Mouse (Mus musculus): Measurements from ENCODE around the gene Slc12a6. TPM values are rescaled to one million over a fixed set of nuclear protein-coding genes. Genes with fewer than 3 reads are reported as not detected.

Slc12a6 gene
- polyA plus RNA-seq, 1 experiment from 2014 or later, result 7.4 TPM

- H3K4me1 ChIP-seq, result peaks cover 16% of the 10 kb centered on the region
- no peaks in the 10 kb centered on the region for H3K27me3 ChIP-seq (ENCODE audit: low read depth, poor library complexity, severe bottlenecking)
- 97% methylated on average over 1 of the region's 1 CpGs for WGBS
- H3K27ac ChIP-seq (replicated peaks), result no peak overlapping the region
- DNase-seq (ENCODE audit: low spot score), result no peak
- H3K36me3 ChIP-seq, result peaks cover 6% of the 10 kb centered on the region; the same call in 1 of the 2 replicates
- H3K9me3 ChIP-seq (replicated peaks), result no peaks in the 10 kb centered on the region
- no peak overlapping the region for H3K4me3 ChIP-seq
Measured at GRCm38 (mm10) chr2:112381219-112381618, 115.6 kb downstream of the Slc12a6 start.

- H3K4me1 ChIP-seq, result no peaks in the 10 kb centered on the region
- no peaks in the 10 kb centered on the region for H3K9me3 ChIP-seq (replicated peaks)
- WGBS, result 93% methylated on average over 5 of the region's 5 CpGs
- no peak for DNase-seq (ENCODE audit: low spot score)
- H3K27ac ChIP-seq (replicated peaks), result no peak overlapping the region
- 0 out of 2 replicates have a peak, but pooled peaks cover 3% of the 10 kb centered on the region for H3K36me3 ChIP-seq
- no peaks in the 10 kb centered on the region for H3K27me3 ChIP-seq (ENCODE audit: low read depth, poor library complexity, severe bottlenecking)
- H3K4me3 ChIP-seq, result no peak overlapping the region
Measured at GRCm38 (mm10) chr2:112390843-112391242, 125.2 kb downstream of the Slc12a6 start.

GRCm38 (mm10) chr2:112391346-112392000 is 125.8 kb downstream of the Slc12a6 start:
- no peaks in the 10 kb centered on the region for H3K27me3 ChIP-seq (ENCODE audit: low read depth, poor library complexity, severe bottlenecking)
- no peak overlapping the region for H3K27ac ChIP-seq (replicated peaks)
- H3K4me1 ChIP-seq, result no peaks in the 10 kb centered on the region
- H3K4me3 ChIP-seq, result no peak overlapping the region
- H3K36me3 ChIP-seq, result 0 out of 2 replicates have a peak, but pooled peaks cover 3% of the 10 kb centered on the region
- DNase-seq (ENCODE audit: low spot score), result no peak
- no peaks in the 10 kb centered on the region for H3K9me3 ChIP-seq (replicated peaks)
- WGBS, result 88% methylated on average over 4 of the region's 4 CpGs

GRCm38 (mm10) chr2:112392689-112393088 is 127.1 kb downstream of the Slc12a6 start:
- Histone ChIP-seq H3K4me1 (no peaks in the 10 kb centered on the region), H3K27me3 (ENCODE audit: low read depth, poor library complexity, severe bottlenecking) (no peaks in the 10 kb centered on the region), H3K4me3 (no peak overlapping the region), H3K27ac (replicated peaks) (no peak overlapping the region), H3K9me3 (replicated peaks) (no peaks in the 10 kb centered on the region), H3K36me3 (0 out of 2 replicates have a peak, but pooled peaks cover 3% of the 10 kb centered on the region)
- no peak for DNase-seq (ENCODE audit: low spot score)
- 95% methylated on average over 1 of the region's 1 CpGs for WGBS

- Histone ChIP-seq H3K4me1 (no peaks in the 10 kb centered on the region), H3K36me3 (0 out of 2 replicates have a peak, but pooled peaks cover 3% of the 10 kb centered on the region), H3K4me3 (no peak overlapping the region), H3K27me3 (ENCODE audit: low read depth, poor library complexity, severe bottlenecking) (no peaks in the 10 kb centered on the region), H3K27ac (replicated peaks) (no peak overlapping the region), H3K9me3 (replicated peaks) (no peaks in the 10 kb centered on the region)
- no peak for DNase-seq (ENCODE audit: low spot score)
Measured at GRCm38 (mm10) chr2:112393958-112394357, 128.3 kb downstream of the Slc12a6 start.

GRCm38 (mm10) chr2:112396649-112397048 is 131.0 kb downstream of the Slc12a6 start:
- 80% methylated on average over 1 of the region's 1 CpGs for WGBS

GRCm38 (mm10) chr2:112407030-112407429 is 141.4 kb downstream of the Slc12a6 start:
- WGBS, result 92% methylated on average over 3 of the region's 3 CpGs
- no peak overlapping the region for H3K4me3 ChIP-seq
- no peak overlapping the region for H3K27ac ChIP-seq (replicated peaks)
- H3K4me1 ChIP-seq, result no peaks in the 10 kb centered on the region
- H3K27me3 ChIP-seq (ENCODE audit: low read depth, poor library complexity, severe bottlenecking), result no peaks in the 10 kb centered on the region
- no peak for DNase-seq (ENCODE audit: low spot score)
- H3K36me3 ChIP-seq, result peaks cover 56% of the 10 kb centered on the region
- no peaks in the 10 kb centered on the region for H3K9me3 ChIP-seq (replicated peaks)

More at GRCm38 (mm10) chr2:112396649-112397048, 131.0 kb downstream of the Slc12a6 start:
- no peak for DNase-seq (ENCODE audit: low spot score)
- H3K27me3 ChIP-seq (ENCODE audit: low read depth, poor library complexity, severe bottlenecking), result no peaks in the 10 kb centered on the region
- H3K4me1 ChIP-seq, result no peaks in the 10 kb centered on the region
- H3K9me3 ChIP-seq (replicated peaks), result no peaks in the 10 kb centered on the region
- no peak overlapping the region for H3K4me3 ChIP-seq
- 0 out of 2 replicates have a peak, but pooled peaks cover 3% of the 10 kb centered on the region for H3K36me3 ChIP-seq
- H3K27ac ChIP-seq (replicated peaks), result no peak overlapping the region

Other genes starting within 250 kb of the Slc12a6 start
- not detected in 2 replicates for gene Olfr1311, start 241.4 kb upstream of the Slc12a6 start, polyA plus RNA-seq (2016; fragmentation: Nextera tagmentation; extraction: Ambion mirVana)
- gene Olfr1312, start 215.6 kb upstream of the Slc12a6 start, polyA plus RNA-seq (2016; fragmentation: Nextera tagmentation; extraction: Ambion mirVana), result not detected in 2 replicates
- gene Olfr1313, start 188.0 kb upstream of the Slc12a6 start, polyA plus RNA-seq (2016; fragmentation: Nextera tagmentation; extraction: Ambion mirVana), result not detected in 2 replicates
- gene Olfr1314, start 169.0 kb upstream of the Slc12a6 start, polyA plus RNA-seq (2016; fragmentation: Nextera tagmentation; extraction: Ambion mirVana), result not detected in 2 replicates
- not detected in 2 replicates for gene Olfr1315-ps1, start 150.4 kb upstream of the Slc12a6 start, polyA plus RNA-seq (2016; fragmentation: Nextera tagmentation; extraction: Ambion mirVana)
- gene Olfr1316, start 130.8 kb upstream of the Slc12a6 start, polyA plus RNA-seq (2016; fragmentation: Nextera tagmentation; extraction: Ambion mirVana), result not detected in 2 replicates
- gene Olfr1317, start 125.5 kb upstream of the Slc12a6 start, polyA plus RNA-seq (2016; fragmentation: Nextera tagmentation; extraction: Ambion mirVana), result not detected in 2 replicates
- gene Olfr1318, start 111.6 kb upstream of the Slc12a6 start, polyA plus RNA-seq (2016; fragmentation: Nextera tagmentation; extraction: Ambion mirVana), result not detected in 2 replicates
- gene Lpcat4, start 26.4 kb upstream of the Slc12a6 start, polyA plus RNA-seq (2016; fragmentation: Nextera tagmentation; extraction: Ambion mirVana), result 11.4 and 13.7 TPM in 2 replicates
- gene Nutm1, start 6.5 kb upstream of the Slc12a6 start, polyA plus RNA-seq (2016; fragmentation: Nextera tagmentation; extraction: Ambion mirVana), result 0.02 TPM in 1 of 2 replicates, not detected in the other
- gene Nop10, start 3.9 kb upstream of the Slc12a6 start, polyA plus RNA-seq (2016; fragmentation: Nextera tagmentation; extraction: Ambion mirVana), result 178 and 211 TPM in 2 replicates
- gene Gm21985, start 489 bp downstream of the Slc12a6 start, polyA plus RNA-seq (2016; fragmentation: Nextera tagmentation; extraction: Ambion mirVana), result 0.04 TPM in 1 of 2 replicates, not detected in the other
- 121 and 125 TPM in 2 replicates for gene Emc4, start 102.2 kb downstream of the Slc12a6 start, polyA plus RNA-seq (2016; fragmentation: Nextera tagmentation; extraction: Ambion mirVana)
- gene Katnbl1, start 113.4 kb downstream of the Slc12a6 start, polyA plus RNA-seq (2016; fragmentation: Nextera tagmentation; extraction: Ambion mirVana), result 41.2 and 42.2 TPM in 2 replicates
- gene Emc7, start 189.2 kb downstream of the Slc12a6 start, polyA plus RNA-seq (2016; fragmentation: Nextera tagmentation; extraction: Ambion mirVana), result 12.0 and 12.3 TPM in 2 replicates
- gene Chrm5, start 214.9 kb downstream of the Slc12a6 start, polyA plus RNA-seq (2016; fragmentation: Nextera tagmentation; extraction: Ambion mirVana), result not detected in 2 replicates
- 4.7 and 6.7 TPM in 2 replicates for gene Aven, start 227.1 kb downstream of the Slc12a6 start, polyA plus RNA-seq (2016; fragmentation: Nextera tagmentation; extraction: Ambion mirVana)

Measured in midbrain, embryonic 10.5 days (tissue).